Mouse (Mus musculus) hindlimb bud, embryonic 11.5 days (tissue): ENCODE measurements around the gene Ern1.
"Not testable (repeated sequence)": the region's sequence is repeated elsewhere in the genome, so short reads cannot be mapped to it uniquely, and the experiment has no call there.

Source experiments
- DNase-seq: peaks from one replicate; pipeline ENCODE4 v3.0.0-alpha.2; 2012; ENCODE audit warnings: low read depth, low spot score; ENCODE audit errors: extremely low spot score

The Ern1 gene

DNA sequence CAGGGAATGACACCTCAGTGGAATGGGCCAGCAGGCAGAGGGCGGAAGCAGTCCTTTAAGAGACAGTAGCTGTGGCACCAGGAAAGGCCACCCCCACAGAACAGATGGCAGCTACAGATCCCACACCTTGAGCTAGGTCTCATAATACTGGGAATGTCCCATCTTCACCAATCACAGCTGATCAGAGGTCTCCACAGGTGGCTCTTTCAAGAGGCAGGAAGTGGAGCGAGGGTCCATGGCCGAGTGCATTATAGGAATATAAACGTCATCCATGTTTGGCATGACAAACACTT lies 15.7 kb upstream of the Ern1 start:
- DNase-seq, result no peak

- no peak for DNase-seq
Measured at GRCm38 (mm10) chr11:106502631-106503424, 15.2 kb upstream of the Ern1 start.

GRCm38 (mm10) chr11:106502159-106502505 lies 14.5 kb upstream of the Ern1 start:
- no peak for DNase-seq

GRCm38 (mm10) chr11:106501308-106502158 lies 13.9 kb upstream of the Ern1 start:
- no peak for DNase-seq

- peak; percentile 96 for DNase-seq
Measured at GRCm38 (mm10) chr11:106500393-106501307, 13.0 kb upstream of the Ern1 start.

DNA sequence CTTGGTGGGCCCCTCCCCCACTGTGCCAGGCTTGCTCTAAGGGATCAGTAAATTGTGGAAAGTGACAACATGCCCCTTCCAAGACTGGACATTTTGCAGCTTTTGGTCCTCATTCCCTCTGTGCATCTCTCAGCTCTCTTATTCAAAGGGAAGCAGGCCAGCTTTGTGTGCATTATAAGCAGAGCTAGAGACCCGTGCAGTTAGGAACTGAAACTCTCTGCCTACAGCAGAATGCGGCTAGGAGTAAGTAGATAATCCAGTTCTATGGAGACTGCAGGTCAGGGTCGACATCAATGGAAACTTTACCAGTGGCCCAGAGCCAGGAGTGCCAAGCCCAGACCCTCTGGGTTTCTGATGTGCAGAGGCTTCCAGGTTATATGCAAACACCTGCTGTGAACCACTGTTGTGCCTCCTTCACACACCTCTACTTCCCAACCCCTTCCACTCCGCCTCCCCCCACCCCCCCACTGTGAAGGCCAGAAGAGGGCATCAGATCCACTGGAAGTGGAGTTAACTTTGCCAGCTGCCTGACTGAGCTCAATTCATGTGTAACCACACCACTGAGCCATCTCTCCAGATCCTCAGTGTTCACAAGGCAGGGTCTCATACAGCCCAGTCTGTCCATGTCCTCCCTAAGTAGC lies 11.2 kb upstream of the Ern1 start:
- no peak for DNase-seq

DNA sequence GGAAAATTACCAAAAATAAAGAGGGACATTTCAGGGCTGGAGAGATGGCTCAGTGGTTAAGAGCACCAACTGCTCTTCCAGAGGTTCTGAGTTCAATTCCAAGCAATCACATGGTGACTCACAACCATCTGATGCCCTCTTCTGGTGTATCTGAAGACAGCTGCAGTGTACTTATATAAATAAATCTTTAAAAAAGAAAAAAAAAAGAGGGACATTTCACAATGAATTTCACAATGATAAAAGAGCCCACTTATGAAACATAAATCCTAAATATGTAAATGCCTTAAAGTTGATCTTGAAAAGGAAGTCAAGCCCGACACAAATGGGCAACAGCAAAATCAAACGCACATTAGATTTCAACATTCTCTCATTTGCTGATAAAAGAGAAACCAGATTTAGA lies 10.3 kb upstream of the Ern1 start:
- no peak for DNase-seq

GRCm38 (mm10) chr11:106497009-106497408 lies 9.4 kb upstream of the Ern1 start:
- not testable (repeated sequence) for DNase-seq

DNA sequence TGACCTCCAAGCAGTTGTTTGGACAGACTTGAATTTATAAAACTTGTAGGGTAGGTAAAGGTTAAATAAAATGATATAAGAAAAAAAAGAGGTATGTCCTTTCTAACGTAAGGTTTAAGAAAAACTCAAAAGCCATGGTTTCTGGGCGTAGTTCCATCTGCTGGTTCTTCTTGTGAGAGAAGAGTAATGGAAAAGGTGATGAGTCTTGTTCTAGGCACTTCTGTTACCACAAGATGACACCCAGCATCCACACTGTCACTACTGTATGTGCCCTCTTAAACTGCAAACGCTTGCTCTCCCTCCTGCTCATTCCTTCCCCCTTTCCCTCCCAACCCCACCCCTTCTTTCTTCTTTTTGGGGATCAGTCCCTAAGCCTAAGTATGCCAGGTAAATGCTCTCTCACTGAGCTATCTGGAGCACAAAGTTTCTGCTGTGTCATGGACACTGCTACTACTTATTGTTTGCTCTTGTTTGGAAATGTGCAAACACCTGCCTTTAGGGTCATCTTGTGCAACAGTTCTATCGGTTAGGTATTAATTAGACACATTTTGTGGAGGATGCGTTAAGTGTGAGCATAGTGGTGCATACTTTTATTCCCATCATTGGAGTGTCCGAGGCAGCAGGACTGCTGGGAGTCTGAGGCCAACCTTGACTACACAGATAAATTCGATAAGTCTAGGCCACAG lies 5.5 kb upstream of the Ern1 start:
- DNase-seq, result no peak

GRCm38 (mm10) chr11:106491393-106491792 lies 3.7 kb upstream of the Ern1 start:
- peak; percentile 73 for DNase-seq

- DNase-seq, result not testable (repeated sequence)
Measured at GRCm38 (mm10) chr11:106490600-106490999, 2.9 kb upstream of the Ern1 start.

DNA sequence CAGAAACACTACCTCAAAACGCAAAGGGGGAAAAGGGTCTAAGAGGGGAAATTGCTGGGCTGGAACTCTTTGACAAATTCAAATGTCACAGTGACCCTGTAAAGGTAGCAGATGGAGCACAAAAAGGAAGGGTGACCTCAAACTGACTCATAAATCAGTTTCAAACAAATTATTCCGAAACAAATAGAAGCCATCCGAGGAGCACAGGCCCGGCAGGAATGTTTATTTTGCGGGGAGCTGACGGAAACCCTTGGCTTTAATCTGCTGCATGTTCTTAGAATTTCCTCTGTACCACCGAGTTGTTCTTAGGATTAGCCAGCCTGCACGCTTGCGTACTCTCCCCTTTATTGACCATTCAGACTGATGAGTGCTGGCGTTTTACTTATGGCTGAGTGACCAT lies 2.4 kb upstream of the Ern1 start:
- DNase-seq, result no peak

DNA sequence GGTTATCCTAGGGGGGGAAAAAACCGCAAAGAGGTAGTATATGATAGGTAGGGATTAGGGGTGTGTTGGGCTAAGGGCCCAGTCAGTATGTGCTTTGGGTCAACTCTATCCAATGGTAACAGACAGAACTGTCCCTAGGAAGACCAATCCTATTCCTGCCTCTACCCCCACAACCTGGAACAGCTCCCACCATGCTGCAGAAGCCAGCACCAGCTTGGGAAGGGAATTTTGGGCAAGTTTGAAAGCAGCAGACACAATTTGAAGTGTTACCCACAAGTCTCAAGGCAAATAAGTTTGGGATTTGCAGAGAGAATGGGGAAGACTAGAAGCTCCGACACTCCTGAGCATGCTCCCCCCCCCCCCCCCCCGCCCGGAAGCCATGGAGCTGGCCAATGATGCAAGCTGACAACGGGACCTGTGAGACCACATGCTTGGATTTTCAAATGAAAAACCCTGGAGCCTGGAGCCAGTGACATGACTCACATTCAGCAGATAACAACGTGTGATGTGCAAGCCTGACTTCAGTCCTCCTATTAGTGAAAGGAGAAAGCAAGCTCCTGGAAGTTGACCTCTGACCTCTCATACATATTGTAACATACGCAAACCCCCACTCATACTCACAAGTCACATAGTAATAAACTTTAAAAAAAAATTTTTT lies 1.5 kb upstream of the Ern1 start:
- no peak for DNase-seq

DNA sequence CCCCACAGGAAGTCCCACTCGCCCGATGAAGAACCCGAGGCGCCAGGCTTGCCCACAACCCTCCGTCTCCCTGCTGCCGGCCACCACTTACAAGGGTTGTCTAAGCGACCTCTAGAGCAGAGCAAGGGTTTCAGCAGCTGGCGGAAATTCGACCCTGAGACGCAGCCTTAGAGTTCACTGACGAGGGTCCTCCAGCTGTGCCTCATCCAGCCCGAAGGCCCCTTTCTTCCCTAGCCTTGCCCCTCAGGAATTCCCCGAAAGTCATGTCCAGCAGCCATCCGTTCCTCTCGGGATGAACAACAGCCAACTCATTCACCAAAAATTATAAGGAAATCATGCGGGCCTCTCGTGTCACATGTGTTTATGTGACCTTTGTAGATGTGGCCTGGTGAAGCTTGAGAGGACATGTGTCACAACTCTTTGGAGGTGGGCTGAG lies 492 bp upstream of the Ern1 start:
- DNase-seq, result no peak

GRCm38 (mm10) chr11:106486866-106487732 lies 553 bp downstream of the Ern1 start:
- no peak for DNase-seq

DNA sequence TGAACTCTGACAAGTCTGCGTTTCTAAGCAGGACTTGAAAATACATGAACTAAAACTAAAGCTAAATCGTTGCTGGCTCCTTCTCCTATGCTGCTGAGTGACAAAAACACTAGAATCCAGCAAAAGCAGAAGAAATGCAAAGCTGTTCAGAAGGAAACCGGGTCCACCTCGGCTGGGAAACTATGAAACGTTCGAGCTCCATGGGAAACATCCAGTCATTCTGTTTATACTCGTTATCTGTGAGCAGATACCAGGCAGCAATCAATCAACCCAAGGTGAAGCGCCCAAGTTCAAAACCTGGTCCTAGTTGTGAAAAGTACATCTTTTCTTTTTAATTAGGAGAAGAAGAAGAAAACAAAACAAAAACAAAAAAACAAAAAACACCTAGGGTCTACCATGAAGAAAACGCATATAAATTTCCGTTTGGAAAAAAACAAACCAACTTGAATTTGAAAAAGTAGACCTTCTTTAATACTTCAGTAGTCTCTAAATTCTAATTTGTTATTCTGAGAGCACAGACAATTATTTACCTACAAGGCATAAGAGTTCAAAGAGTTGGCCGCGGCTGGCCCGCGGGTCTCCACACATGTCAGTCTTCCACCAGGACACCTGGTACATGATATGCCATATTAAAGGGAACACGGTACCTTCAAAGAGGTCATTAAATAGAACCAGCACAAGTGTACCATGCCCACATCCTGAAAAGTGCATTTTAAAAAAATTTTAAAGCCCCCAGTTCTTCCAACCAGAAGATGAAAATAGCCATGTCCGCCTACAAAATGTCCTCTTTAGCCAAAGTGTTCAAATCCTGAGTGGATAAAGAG lies 1.4 kb downstream of the Ern1 start:
- no peak for DNase-seq

- no peak for DNase-seq
Measured at GRCm38 (mm10) chr11:106485611-106486010, 2.0 kb downstream of the Ern1 start.

DNA sequence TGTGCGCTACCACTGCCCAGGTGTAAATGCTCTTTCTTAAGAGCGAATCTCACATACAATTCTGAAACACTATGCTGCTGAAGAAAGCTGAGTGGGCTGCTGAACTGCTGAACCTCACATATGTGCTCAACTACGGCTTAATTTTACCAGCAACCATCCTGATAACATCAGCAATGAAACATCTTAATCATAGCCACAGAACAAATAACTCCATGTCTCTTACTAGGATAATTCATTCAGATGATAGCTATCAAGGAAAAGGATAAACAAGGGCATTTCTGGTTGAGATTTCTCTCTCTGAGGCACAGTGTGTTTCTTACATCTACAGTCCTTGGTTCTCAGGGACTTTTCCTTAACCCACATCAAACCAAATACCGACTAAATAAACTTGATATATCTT lies 2.8 kb downstream of the Ern1 start:
- no peak for DNase-seq
